Mouse (Mus musculus) cortical plate, adult 2 months (tissue): ENCODE results near the gene Idua.

Experiments
- CTCF ChIP-seq: fragments of 200-500 bp; IDR thresholded peaks from 2 replicates; pipeline ENCODE4 v1.5.1; 2011; ENCODE audit warnings: mild to moderate bottlenecking, control low read depth, low read length; ENCODE audit not compliant: insufficient read depth; ENCODE audit errors: extremely low read depth
- POLR2A ChIP-seq: fragments of 200-500 bp; IDR thresholded peaks from 2 replicates; pipeline ENCODE4 v1.6.1; 2011; ENCODE audit warnings: mild to moderate bottlenecking, low read length, control low read depth; ENCODE audit not compliant: insufficient read depth; ENCODE audit errors: extremely low read depth

- TF ChIP-seq POLR2A: no peak
- TF ChIP-seq CTCF: no peak
Measured at GRCm38 (mm10) chr5:108707758-108708157, 47.6 kb downstream of the Idua start.
